Mouse (Mus musculus): ENCODE measurements around the gene Gm9573. TPM values are rescaled to one million over a fixed set of nuclear protein-coding genes. Genes with fewer than 3 reads are reported as not detected.
A peak's percentile ranks its signal among the peaks of the same experiment; 100 is the strongest.

Gm9573 gene
- polyA plus RNA-seq, 1 experiment from 2014 or later = 2.6 TPM

GRCm38 (mm10) chr17:35643609-35644236, 17.3 kb upstream of the Gm9573 start, which contains the start of gene Mucl3:
TSS of gene Mucl3 (minus strand) at chr17:35643695.
- Histone ChIP-seq H3K36me3 (ENCODE audit: control insufficient read depth, insufficient read depth, low read length) (no peaks in the 10 kb centered on the region), H3K4me2 (replicated peaks; ENCODE audit: low read depth) (peak within 1 kb of the TSS; percentile 24), H3K27ac (replicated peaks) (peak within 1 kb of the TSS; percentile 65), H3K9ac (ENCODE audit: low read length) (no peak within 1 kb of the TSS), H3K4me3 (ENCODE audit: low read depth, low read length) (peak within 1 kb of the TSS; percentile 13; the same call in 1 of the 2 replicates), H3K9me3 (ENCODE audit: control insufficient read depth, low read length) (no peaks in the 10 kb centered on the region), H3K4me1 (replicated peaks; ENCODE audit: control insufficient read depth, insufficient read depth) (no peaks in the 10 kb centered on the region), H3K27me3 (ENCODE audit: control insufficient read depth, insufficient read depth, low read length) (no peaks in the 10 kb centered on the region)
- TF ChIP-seq EP300 (optimal IDR thresholded peaks at IDR 0.05) (no peak), CTCF (IDR thresholded peaks at IDR 0.05; ENCODE audit: low read depth) (no peak)
- ATAC-seq (ENCODE audit: low FRiP score, low TSS enrichment) (peak; percentile 92), DNase-seq (ENCODE audit: low spot score) (peak; percentile 86)
- 53% methylated on average over 13 of the region's 13 CpGs for WGBS

GRCm38 (mm10) chr17:35639352-35639751, 12.9 kb upstream of the Gm9573 start:
- H3K4me3 ChIP-seq (ENCODE audit: low read depth, low read length) = no peak overlapping the region
- no peaks in the 10 kb centered on the region for H3K4me1 ChIP-seq (replicated peaks; ENCODE audit: control insufficient read depth, insufficient read depth)
- peak overlapping the region; percentile 33 for H3K4me2 ChIP-seq (replicated peaks; ENCODE audit: low read depth)
- H3K27me3 ChIP-seq (ENCODE audit: control insufficient read depth, insufficient read depth, low read length) = no peaks in the 10 kb centered on the region
- DNase-seq (ENCODE audit: low spot score) (no peak), ATAC-seq (ENCODE audit: low FRiP score, low TSS enrichment) (no peak)
- WGBS = 42% methylated on average over 6 of the region's 6 CpGs
- peak overlapping the region; percentile 78 for H3K27ac ChIP-seq (replicated peaks)
- H3K9ac ChIP-seq (ENCODE audit: low read length) = no peak overlapping the region
- H3K36me3 ChIP-seq (ENCODE audit: control insufficient read depth, insufficient read depth, low read length) = no peaks in the 10 kb centered on the region
- no peaks in the 10 kb centered on the region for H3K9me3 ChIP-seq (ENCODE audit: control insufficient read depth, low read length)
- TF ChIP-seq EP300 (optimal IDR thresholded peaks at IDR 0.05) (no peak), CTCF (IDR thresholded peaks at IDR 0.05; ENCODE audit: low read depth) (no peak)

- Histone ChIP-seq H3K9me3 (ENCODE audit: control insufficient read depth, low read length) (no peaks in the 10 kb centered on the region), H3K4me1 (replicated peaks; ENCODE audit: control insufficient read depth, insufficient read depth) (no peaks in the 10 kb centered on the region), H3K36me3 (ENCODE audit: control insufficient read depth, insufficient read depth, low read length) (no peaks in the 10 kb centered on the region), H3K27me3 (ENCODE audit: control insufficient read depth, insufficient read depth, low read length) (no peaks in the 10 kb centered on the region), H3K4me3 (ENCODE audit: low read depth, low read length) (no peak overlapping the region), H3K27ac (replicated peaks) (peak overlapping the region; percentile 78), H3K9ac (ENCODE audit: low read length) (no peak overlapping the region), H3K4me2 (replicated peaks; ENCODE audit: low read depth) (peak overlapping the region; percentile 33)
- ATAC-seq (ENCODE audit: low FRiP score, low TSS enrichment) = peak; percentile 56; the same call in 1 of the 2 replicates
- WGBS = 22% methylated on average over 14 of the region's 14 CpGs
- DNase-seq (ENCODE audit: low spot score) = peak; percentile 72
- TF ChIP-seq EP300 (optimal IDR thresholded peaks at IDR 0.05) (no peak), CTCF (IDR thresholded peaks at IDR 0.05; ENCODE audit: low read depth) (no peak)
These were observed 12.2 kb upstream of the Gm9573 start for GRCm38 (mm10) chr17:35638475-35639190.

- DNase-seq (ENCODE audit: low spot score) (peak; percentile 73), ATAC-seq (ENCODE audit: low FRiP score, low TSS enrichment) (no peak)
- Histone ChIP-seq H3K27me3 (ENCODE audit: control insufficient read depth, insufficient read depth, low read length) (no peaks in the 10 kb centered on the region), H3K4me2 (replicated peaks; ENCODE audit: low read depth) (no peak overlapping the region), H3K4me3 (ENCODE audit: low read depth, low read length) (no peak overlapping the region), H3K4me1 (replicated peaks; ENCODE audit: control insufficient read depth, insufficient read depth) (no peaks in the 10 kb centered on the region), H3K9me3 (ENCODE audit: control insufficient read depth, low read length) (no peaks in the 10 kb centered on the region), H3K9ac (ENCODE audit: low read length) (no peak overlapping the region), H3K27ac (replicated peaks) (no peak overlapping the region), H3K36me3 (ENCODE audit: control insufficient read depth, insufficient read depth, low read length) (no peaks in the 10 kb centered on the region)
- WGBS = 27% methylated on average over 5 of the region's 5 CpGs
- no peak for TF ChIP-seq CTCF (IDR thresholded peaks at IDR 0.05; ENCODE audit: low read depth)
- TF ChIP-seq EP300 (optimal IDR thresholded peaks at IDR 0.05) = no peak
These were observed 9.9 kb upstream of the Gm9573 start for GRCm38 (mm10) chr17:35636363-35636762.

DNA sequence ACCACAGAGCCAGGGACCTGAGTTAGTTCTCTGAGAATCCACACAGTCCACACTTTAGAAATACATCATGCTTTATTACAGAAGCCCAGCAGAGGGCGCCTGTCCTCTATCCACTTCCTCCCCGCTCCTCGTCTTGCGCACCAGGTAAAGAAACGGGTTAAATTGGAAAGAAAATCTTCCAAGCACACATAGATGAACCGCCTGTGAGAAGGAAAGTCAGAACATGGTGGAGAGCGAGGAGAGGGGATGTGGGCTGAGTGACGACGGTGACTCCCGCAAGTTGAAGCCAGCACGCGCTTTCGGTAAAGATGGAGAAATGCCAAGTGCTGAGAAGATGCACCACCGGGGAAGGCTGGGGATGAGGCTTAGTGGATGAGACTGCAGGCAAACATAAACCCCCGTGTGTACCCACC, 9.3 kb upstream of the Gm9573 start:
- WGBS = 2% methylated on average over 15 of the region's 15 CpGs
- H3K4me1 ChIP-seq (replicated peaks; ENCODE audit: control insufficient read depth, insufficient read depth) = no peaks in the 10 kb centered on the region
- H3K36me3 ChIP-seq (ENCODE audit: control insufficient read depth, insufficient read depth, low read length) = no peaks in the 10 kb centered on the region
- TF ChIP-seq EP300 (optimal IDR thresholded peaks at IDR 0.05) (no peak), CTCF (IDR thresholded peaks at IDR 0.05; ENCODE audit: low read depth) (peak; percentile 89)
- no peak overlapping the region for H3K27ac ChIP-seq (replicated peaks)
- no peaks in the 10 kb centered on the region for H3K9me3 ChIP-seq (ENCODE audit: control insufficient read depth, low read length)
- ATAC-seq (ENCODE audit: low FRiP score, low TSS enrichment) = peak; percentile 24
- no peaks in the 10 kb centered on the region for H3K27me3 ChIP-seq (ENCODE audit: control insufficient read depth, insufficient read depth, low read length)
- H3K4me3 ChIP-seq (ENCODE audit: low read depth, low read length) = peak overlapping the region; percentile 29
- peak overlapping the region; percentile 60 for H3K4me2 ChIP-seq (replicated peaks; ENCODE audit: low read depth)
- peak; percentile 78 for DNase-seq (ENCODE audit: low spot score)
- peak overlapping the region; percentile 36; the same call in 1 of the 2 replicates for H3K9ac ChIP-seq (ENCODE audit: low read length)

DNA sequence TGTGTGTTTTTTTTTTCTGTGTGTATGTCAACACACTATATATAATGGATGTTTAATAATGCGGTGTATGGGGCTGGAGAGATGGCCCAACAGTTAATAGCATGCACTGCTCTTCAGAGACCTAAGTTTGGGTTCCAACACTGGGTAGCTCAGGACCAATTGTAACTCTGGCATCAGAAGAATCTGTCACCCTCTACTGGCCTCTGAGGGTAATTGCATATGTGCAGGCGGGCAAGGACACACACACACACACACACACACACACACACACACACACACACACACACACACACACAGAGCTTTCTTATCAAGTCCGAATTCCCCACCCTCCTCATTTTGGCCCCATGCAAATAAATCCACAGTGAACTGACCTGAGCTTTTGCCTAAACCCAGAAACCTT, 8.8 kb upstream of the Gm9573 start:
- H3K27ac ChIP-seq (replicated peaks) = no peak overlapping the region

More for the DNA sequence above, 8.8 kb upstream of the Gm9573 start:
- DNase-seq (ENCODE audit: low spot score) = peak; percentile 45
- Histone ChIP-seq H3K4me1 (replicated peaks; ENCODE audit: control insufficient read depth, insufficient read depth) (no peaks in the 10 kb centered on the region), H3K4me3 (ENCODE audit: low read depth, low read length) (no peak overlapping the region), H3K4me2 (replicated peaks; ENCODE audit: low read depth) (no peak overlapping the region), H3K9ac (ENCODE audit: low read length) (no peak overlapping the region), H3K36me3 (ENCODE audit: control insufficient read depth, insufficient read depth, low read length) (no peaks in the 10 kb centered on the region), H3K9me3 (ENCODE audit: control insufficient read depth, low read length) (no peaks in the 10 kb centered on the region), H3K27me3 (ENCODE audit: control insufficient read depth, insufficient read depth, low read length) (no peaks in the 10 kb centered on the region)
- TF ChIP-seq EP300 (optimal IDR thresholded peaks at IDR 0.05) = no peak
- TF ChIP-seq CTCF (IDR thresholded peaks at IDR 0.05; ENCODE audit: low read depth) = peak; percentile 57
- 69% methylated on average over 3 of the region's 3 CpGs for WGBS
- ATAC-seq (ENCODE audit: low FRiP score, low TSS enrichment) = peak; percentile 34

Measured in stomach, postnatal 0 days (tissue).